Mouse (Mus musculus): ENCODE measurements around the gene Gcnt3.

Gene Gcnt3

GRCm38 (mm10) chr9:70037988-70038387 lies at the start of gene Gcnt3:
Gcnt3 (minus strand) TSS chr9:70038088.
- no peak for DNase-seq (ENCODE audit: extremely low spot score, low read depth, low spot score)

DNA sequence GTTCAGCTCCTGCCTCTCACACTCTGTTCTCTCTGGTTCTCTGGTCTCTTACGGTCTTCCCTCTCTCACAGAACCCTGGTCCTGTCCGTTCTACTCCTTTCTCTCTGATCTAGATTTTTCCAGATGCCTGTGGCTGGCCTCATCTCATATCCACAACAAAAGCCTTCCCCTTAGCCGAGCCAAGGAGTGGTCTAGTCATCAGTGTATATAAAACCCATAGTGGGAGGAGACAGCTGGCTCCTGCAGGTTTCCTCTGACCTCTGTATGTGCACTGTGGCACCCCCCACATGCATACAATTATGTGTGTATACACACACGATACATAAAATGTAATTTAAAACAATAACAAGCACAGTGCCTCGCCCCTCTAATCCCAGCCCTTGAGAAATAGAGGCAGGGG lies 49.5 kb upstream of the Gcnt3 start:
- DNase-seq (ENCODE audit: extremely low spot score, low read depth, low spot score): no peak

GRCm38 (mm10) chr9:70086091-70086490 lies 48.2 kb upstream of the Gcnt3 start:
- no peak for DNase-seq (ENCODE audit: extremely low spot score, low read depth, low spot score)

- DNase-seq (ENCODE audit: extremely low spot score, low read depth, low spot score): no peak
Measured at GRCm38 (mm10) chr9:70084107-70084506, 46.2 kb upstream of the Gcnt3 start.

GRCm38 (mm10) chr9:70082357-70083204 lies 44.7 kb upstream of the Gcnt3 start:
- DNase-seq (ENCODE audit: extremely low spot score, low read depth, low spot score): no peak

DNA sequence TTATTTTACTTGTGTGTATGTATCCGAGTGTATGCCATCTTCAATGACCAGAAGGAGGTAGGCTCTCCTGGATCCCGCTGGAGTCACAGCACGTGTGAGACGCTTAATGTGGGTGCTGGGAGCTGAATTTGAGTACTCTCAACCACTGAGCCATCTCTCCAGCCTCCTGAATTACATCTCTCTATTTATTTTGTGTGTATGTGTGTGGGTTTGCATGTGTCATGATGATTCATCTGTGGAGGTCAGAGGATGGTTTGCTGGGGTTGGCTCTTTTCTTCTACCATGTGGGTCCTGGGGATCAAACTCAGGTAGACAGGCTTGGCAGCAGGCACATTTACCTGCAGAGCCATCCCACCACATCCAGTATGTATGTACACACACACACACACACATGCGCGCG lies 43.9 kb upstream of the Gcnt3 start:
- DNase-seq (ENCODE audit: extremely low spot score, low read depth, low spot score): no peak

DNA sequence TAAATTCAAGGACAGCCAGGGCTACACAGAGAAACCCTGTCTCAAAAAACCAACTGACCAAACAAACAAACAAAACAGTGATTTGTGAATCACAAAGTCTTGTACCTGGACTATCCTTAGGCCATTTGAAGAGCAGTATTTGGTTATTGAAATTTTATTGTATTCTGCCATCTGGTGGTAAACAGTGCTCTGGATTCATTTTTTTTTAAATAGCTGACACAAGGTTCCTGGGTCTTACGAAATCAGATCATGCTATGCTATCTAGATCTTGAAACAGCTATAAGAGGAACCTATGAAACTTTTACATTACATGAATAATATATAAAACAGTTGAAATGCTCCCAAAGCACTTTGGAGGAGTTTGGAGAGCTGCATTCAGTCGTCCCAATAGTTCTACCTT lies 43.1 kb upstream of the Gcnt3 start:
- no peak for DNase-seq (ENCODE audit: extremely low spot score, low read depth, low spot score)

GRCm38 (mm10) chr9:70080027-70080800 lies 42.3 kb upstream of the Gcnt3 start:
- no peak for DNase-seq (ENCODE audit: extremely low spot score, low read depth, low spot score)

DNA sequence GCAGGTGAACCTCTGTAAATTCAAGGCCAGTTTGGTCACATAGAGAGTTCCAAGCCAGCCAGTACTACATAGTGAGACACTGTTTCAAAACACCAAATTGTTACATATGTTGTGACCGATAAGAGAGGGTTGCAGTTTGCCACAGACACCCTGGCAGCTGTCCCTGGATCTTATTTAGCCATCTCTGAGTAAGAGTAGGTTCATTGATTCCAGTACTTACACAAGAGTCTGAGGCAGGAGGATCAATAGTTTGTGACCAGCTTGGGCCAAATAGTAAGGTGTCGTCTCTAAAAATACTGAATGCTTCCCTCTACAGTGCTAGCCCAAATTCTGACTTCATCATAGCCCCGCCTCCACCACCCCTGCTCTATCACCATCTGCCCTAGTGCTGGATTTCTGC lies 40.1 kb upstream of the Gcnt3 start:
- no peak for DNase-seq (ENCODE audit: extremely low spot score, low read depth, low spot score)

DNA sequence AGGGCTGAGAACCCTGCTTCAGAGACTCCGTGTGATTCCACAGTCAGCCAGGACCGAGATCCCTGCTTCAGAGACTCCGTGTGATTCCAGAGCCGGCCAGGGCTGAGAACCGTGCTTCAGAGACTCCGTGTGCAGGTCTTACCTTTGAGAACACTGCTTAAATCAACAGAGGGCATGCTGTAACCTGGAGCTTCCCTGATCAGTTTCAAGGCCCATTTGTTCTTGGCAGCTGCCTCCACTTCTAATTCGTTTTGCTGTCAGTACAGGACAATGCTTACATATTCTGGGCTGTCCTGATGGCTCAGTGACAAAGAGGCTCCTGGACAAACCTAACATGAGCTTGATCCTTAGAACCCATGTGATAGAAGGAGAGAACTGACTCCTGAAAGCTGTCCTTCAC lies 39.3 kb upstream of the Gcnt3 start:
- DNase-seq (ENCODE audit: extremely low spot score, low read depth, low spot score): no peak

DNA sequence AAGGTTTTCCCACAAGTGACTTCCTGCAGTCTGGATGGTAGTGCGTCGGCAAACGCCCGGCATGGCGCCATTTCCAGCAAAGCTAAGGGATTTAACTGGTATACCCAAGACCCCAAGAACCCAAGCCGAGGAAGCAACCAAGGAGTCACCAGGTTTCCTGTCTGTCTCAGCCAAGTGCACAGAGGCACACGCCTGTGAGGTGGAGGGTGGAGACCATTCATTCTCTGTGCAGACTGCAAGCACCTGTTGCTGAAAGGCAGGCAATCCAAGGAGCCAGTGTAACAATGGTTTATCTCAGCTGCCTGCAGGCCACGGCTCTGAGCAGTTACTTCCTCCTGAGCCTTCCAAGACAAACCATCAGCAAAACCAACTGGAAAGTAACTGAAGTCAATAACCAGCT lies 34.5 kb upstream of the Gcnt3 start:
- no peak for DNase-seq (ENCODE audit: extremely low spot score, low read depth, low spot score)

DNA sequence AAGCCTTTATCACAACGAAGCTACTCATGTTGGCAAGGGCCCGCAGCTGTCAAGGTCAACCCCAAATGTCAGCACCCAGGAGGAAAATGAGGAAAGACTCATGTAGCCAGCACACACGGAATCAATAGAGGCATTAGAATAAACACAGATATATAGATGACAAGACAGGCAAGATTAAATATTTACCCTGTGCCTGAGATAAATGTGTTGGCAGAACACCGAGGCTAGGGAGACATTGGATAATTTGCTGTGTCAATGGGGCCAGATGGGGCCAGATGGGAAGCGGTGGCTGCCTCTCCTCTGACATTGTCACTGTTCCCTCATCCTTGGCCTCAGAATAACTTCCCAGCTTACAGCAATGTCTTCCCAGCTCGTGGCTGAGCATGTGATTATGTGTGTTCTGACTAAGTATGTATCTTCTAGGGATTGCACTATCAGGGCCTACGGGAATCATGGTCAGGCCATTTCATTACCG lies 32.1 kb upstream of the Gcnt3 start:
- no peak for DNase-seq (ENCODE audit: extremely low spot score, low read depth, low spot score)

DNA sequence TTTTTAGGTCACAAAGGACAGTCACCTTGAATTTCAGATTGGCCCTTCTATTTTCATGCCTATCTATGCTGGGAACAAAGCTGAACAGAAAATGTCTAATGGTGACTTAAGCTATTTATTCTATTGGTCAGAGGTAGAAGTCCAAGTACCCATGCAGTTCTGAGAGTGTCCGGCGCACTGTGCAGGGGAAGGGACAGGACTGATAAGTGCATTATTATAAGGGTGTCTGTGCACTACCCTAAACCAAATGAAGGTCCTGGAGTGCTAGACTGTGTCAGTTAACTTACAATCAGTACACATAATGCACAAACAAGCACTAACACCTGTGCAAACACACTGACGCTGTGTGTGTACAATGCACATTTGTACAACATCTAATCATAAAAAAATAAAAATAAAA lies 29.6 kb upstream of the Gcnt3 start:
- no peak for DNase-seq (ENCODE audit: extremely low spot score, low read depth, low spot score)

DNA sequence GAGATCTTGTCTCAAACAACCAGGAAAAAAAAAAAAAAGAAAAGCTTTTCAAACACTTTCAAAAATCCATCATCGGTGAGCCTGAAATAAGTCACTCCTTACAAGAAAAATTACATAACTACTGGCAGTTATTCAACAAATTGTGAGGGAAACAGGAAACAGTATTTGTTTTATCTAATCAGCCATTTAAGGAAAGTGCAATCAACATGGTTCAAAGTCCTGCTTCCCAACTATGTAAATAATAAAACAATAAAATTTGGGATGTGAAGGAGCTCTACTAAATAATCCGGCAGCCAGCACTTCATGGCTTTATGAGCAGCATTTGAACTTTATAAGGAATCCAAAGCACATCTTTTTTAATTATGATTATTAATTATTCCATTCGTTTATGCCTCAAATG lies 24.1 kb upstream of the Gcnt3 start:
- no peak for DNase-seq (ENCODE audit: extremely low spot score, low read depth, low spot score)

DNA sequence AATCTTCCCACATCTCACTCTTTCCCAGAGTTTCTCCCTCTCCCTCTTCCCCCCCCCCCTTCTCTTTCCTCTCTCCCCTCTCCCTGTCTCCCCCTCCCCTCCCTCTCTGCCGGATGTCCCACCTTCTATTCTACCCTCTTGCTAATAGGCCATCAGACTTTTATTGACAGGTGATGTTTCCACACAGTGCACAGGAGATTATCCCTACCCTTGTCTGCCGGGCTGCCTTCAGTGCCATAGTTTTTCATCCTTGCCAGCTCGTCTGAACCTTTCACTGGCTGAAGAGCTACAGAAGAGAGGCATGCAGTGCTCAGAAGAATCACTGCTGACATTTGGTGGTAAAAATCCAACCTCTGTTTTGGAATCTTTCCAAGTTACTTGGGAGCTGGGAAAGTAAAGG lies 15.5 kb upstream of the Gcnt3 start:
- DNase-seq (ENCODE audit: extremely low spot score, low read depth, low spot score): no peak

GRCm38 (mm10) chr9:70052730-70053129 lies 14.8 kb upstream of the Gcnt3 start:
- DNase-seq (ENCODE audit: extremely low spot score, low read depth, low spot score): no peak

DNA sequence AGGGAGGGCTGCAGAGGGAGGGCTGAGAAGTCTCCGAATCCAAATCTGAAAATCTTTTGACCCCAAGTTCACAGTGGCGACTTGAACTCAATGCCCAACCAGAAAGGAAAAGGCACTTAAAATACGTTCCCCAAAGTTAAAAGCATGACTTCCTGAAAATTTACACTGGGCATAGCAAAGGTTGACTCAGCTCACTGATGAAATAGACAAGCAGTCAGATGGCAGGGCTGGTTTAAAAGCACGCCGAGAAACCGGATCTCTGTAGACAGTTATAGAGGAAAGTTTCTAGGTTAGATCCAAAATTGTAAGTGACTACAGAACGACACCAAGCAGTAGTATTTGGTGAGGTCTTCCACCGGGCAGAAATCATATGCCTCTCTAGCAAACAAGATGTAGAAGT lies 12.0 kb upstream of the Gcnt3 start:
- DNase-seq (ENCODE audit: extremely low spot score, low read depth, low spot score): no peak

DNA sequence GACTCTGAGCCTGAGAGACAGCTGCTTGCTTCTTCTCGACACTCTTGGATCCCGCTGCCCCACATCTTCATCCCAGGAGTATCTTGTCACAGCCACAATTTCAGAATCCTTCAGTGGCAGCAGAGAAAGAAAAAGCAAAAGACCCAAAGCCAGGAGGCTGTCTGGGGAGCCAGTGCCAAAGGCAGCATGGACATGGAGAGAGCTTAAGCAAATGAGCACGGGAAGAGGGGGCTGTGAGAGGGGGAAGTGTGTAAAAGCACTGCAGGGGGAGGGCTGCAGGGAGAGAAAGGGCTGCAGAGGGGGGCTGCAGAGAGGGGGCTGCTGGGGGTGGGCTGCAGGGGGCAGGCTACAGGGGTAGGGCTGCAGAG lies 11.5 kb upstream of the Gcnt3 start:
- no peak for DNase-seq (ENCODE audit: extremely low spot score, low read depth, low spot score)

DNA sequence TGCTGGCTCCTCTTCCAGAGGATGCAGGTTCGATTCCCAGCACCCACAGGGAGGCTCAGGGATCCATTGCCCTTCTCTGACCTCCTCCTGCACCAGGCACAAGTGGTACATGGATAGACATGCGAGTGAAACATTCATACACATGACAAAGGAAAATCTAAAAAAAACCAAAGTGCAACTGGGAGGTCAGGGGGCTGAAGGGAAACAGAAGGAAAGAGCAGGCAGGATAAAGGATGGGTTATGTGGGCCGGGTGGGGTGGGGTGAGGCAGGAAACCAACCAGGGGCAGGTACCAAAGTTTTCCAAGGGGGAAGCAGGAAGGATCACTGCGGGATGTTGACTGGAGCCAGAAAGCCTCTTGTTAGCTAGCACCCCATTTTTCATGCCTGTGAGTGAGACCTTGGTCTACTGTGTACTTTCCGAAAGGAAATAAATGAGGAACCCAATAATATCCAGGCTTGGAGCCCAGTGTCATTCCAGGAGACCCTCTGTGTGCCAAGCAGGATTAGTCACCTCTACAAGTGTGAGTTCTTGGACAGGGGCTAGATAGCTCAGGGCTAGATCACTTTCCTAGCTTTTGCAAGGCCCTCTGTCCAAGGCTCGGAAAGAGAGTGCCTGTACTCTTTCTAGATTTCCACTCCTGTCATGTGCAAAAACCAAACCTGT lies 11.0 kb upstream of the Gcnt3 start:
- no peak for DNase-seq (ENCODE audit: extremely low spot score, low read depth, low spot score)

DNA sequence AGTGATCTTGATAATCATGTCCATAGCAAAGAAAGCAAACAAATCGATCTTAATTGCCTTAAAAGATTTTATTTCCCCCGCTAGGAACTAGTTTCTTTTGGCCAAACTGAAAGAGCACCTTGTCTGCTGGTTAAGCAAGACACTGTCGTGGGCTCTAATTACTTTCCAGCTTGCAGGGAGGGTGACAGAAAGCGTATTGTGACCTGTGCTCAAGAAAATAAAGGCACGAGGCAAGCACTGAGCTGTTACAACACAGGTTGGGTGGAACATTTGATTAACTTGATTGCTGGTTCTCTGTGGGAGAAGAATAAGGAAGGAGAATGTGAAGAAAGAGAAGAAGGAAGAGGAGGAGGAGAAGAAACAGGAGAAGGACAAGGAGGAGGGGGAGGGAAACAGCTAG lies 10.4 kb upstream of the Gcnt3 start:
- DNase-seq (ENCODE audit: extremely low spot score, low read depth, low spot score): no peak

DNA sequence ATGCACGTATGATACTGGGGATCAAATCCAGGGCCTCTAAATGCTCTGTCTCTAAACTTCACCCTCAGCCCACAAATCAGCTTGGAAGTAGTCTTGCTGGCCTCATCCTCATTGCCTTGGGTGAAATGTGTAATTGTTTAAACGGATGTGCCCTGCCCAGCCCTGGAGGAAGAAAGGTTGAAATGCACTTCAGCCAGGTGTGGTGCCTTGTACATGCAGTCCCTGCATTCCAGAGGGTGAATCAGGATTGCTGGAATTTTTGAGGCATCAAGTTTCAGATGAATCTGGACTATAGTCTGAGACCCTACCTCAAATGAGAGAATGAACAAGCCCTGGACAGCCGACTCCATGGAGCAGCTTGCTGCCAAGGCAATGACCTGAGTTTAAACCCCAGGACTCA lies 10.0 kb upstream of the Gcnt3 start:
- DNase-seq (ENCODE audit: extremely low spot score, low read depth, low spot score): peak; percentile 33

- DNase-seq (ENCODE audit: extremely low spot score, low read depth, low spot score): no peak
Measured at GRCm38 (mm10) chr9:70046255-70046654, 8.4 kb upstream of the Gcnt3 start.
